ENCODE assay signal across 12 mouse cellular contexts in genomic region chr7:92105477-92105876, GRCm38 (mm10).
DNase-seq lines count a peak whose midpoint lies in the region; ATAC-seq and TF ChIP-seq lines count a peak whose summit lies in the region.
"Had no signal": no experiment of that assay in that cellular context is flagged by ENCODE, and none has a peak within 500 bp of the region (broad histone marks: within the 10 kb centered on the region; RNA-seq: fewer than 3 reads in every experiment).

No protein-coding gene starts in this region.

- H3K4me3 ChIP-seq in liver, postnatal 0 days (ENCODE audit: low read depth, low read length): no peak overlapping the region
- no peak overlapping the region for H3K4me3 ChIP-seq in liver, embryonic 11.5 days (ENCODE audit: low read depth, low read length)
- no peak overlapping the region for H3K4me3 ChIP-seq in forebrain, embryonic 16.5 days (replicated peaks; ENCODE audit: low read length)
- H3K4me3 ChIP-seq in neural tube, embryonic 14.5 days (ENCODE audit: low read depth, low read length): no peak overlapping the region

- DNase-seq in cerebellum, adult 9-10 months: peak; percentile 78
- no peak for DNase-seq in cerebellum, adult 11 months
- DNase-seq in liver, postnatal 0 days: no peak
- no peak for DNase-seq in liver, embryonic 11.5 days (ENCODE audit: low spot score)
- no peak for DNase-seq in right cerebral cortex, postnatal 4 days
- no peak for DNase-seq in natural killer cell, adult 2 months (ENCODE audit: low spot score in 2 of 2)
- DNase-seq: adrenal gland, adult 8-10 months; gastrocnemius, postnatal 10 days; kidney, adult 11 months; lung, postnatal 36 days had no signal

- H3K27me3 ChIP-seq in liver, postnatal 0 days (ENCODE audit: insufficient read depth, low read length): no peaks in the 10 kb centered on the region
- H3K27me3 ChIP-seq in liver, embryonic 11.5 days (replicated peaks; ENCODE audit: control insufficient read depth, insufficient read depth, low read length): no peaks in the 10 kb centered on the region
- H3K27me3 ChIP-seq in forebrain, embryonic 16.5 days (replicated peaks; ENCODE audit: control insufficient read depth, insufficient read depth, low read length): no peaks in the 10 kb centered on the region
- H3K27me3 ChIP-seq in neural tube, embryonic 14.5 days (ENCODE audit: control insufficient read depth, insufficient read depth, low read length): no peaks in the 10 kb centered on the region

- ATAC-seq in liver, postnatal 0 days: no peak
- no peak for ATAC-seq in liver, embryonic 11.5 days (replicated peaks; ENCODE audit: low FRiP score)
- peak; percentile 47 for ATAC-seq in forebrain, embryonic 16.5 days
- peak; percentile 41; the same call in 1 of the 2 replicates for ATAC-seq in neural tube, embryonic 14.5 days (ENCODE audit: low read depth)

- peak; percentile 52 for TF ChIP-seq CTCF in liver, postnatal 0 days (IDR thresholded peaks at IDR 0.05; ENCODE audit: low read depth)

- no peak for TF ChIP-seq EP300 in liver, postnatal 0 days (IDR thresholded peaks at IDR 0.05; ENCODE audit: low read depth)

- no peak overlapping the region for H3K27ac ChIP-seq in liver, postnatal 0 days (ENCODE audit: low read depth)
- no peak overlapping the region for H3K27ac ChIP-seq in liver, embryonic 11.5 days (ENCODE audit: low read depth, low read length)
- H3K27ac ChIP-seq in forebrain, embryonic 16.5 days (ENCODE audit: low read length): no peak overlapping the region
- H3K27ac ChIP-seq in neural tube, embryonic 14.5 days (ENCODE audit: low read depth, low read length): no peak overlapping the region

- 26% methylated on average over 2 of the region's 2 CpGs for WGBS in liver, postnatal 0 days (ENCODE audit: insufficient replicate concordance)
- 45% methylated on average over 2 of the region's 2 CpGs for WGBS in liver, embryonic 11.5 days
- WGBS in forebrain, embryonic 16.5 days: 46% methylated on average over 2 of the region's 2 CpGs
- 41% methylated on average over 2 of the region's 2 CpGs for WGBS in neural tube, embryonic 14.5 days

- no peaks in the 10 kb centered on the region for H3K9me3 ChIP-seq in liver, postnatal 0 days (ENCODE audit: low read length)
- H3K9me3 ChIP-seq in liver, embryonic 11.5 days (ENCODE audit: control insufficient read depth, low read length): no peaks in the 10 kb centered on the region
- H3K9me3 ChIP-seq in forebrain, embryonic 16.5 days (ENCODE audit: control insufficient read depth, low read length): no peaks in the 10 kb centered on the region
- no peaks in the 10 kb centered on the region for H3K9me3 ChIP-seq in neural tube, embryonic 14.5 days (ENCODE audit: control insufficient read depth, low read length)

- H3K36me3 ChIP-seq in liver, postnatal 0 days (replicated peaks; ENCODE audit: insufficient read depth, low read length): no peaks in the 10 kb centered on the region
- H3K36me3 ChIP-seq in liver, embryonic 11.5 days (ENCODE audit: control insufficient read depth, insufficient read depth, low read length): no peaks in the 10 kb centered on the region
- no peaks in the 10 kb centered on the region for H3K36me3 ChIP-seq in forebrain, embryonic 16.5 days (ENCODE audit: control insufficient read depth, insufficient read depth)
- no peaks in the 10 kb centered on the region for H3K36me3 ChIP-seq in neural tube, embryonic 14.5 days (ENCODE audit: control insufficient read depth, insufficient read depth, low read length)

- no peak overlapping the region for H3K4me2 ChIP-seq in liver, postnatal 0 days (ENCODE audit: low read depth, low read length)
- no peak overlapping the region for H3K4me2 ChIP-seq in liver, embryonic 11.5 days
- no peak overlapping the region for H3K4me2 ChIP-seq in forebrain, embryonic 16.5 days (ENCODE audit: low read length)
- no peak overlapping the region for H3K4me2 ChIP-seq in neural tube, embryonic 14.5 days (ENCODE audit: low read depth, low read length)

- H3K9ac ChIP-seq in liver, postnatal 0 days (replicated peaks): no peak overlapping the region
- no peak overlapping the region for H3K9ac ChIP-seq in liver, embryonic 11.5 days (ENCODE audit: low read depth, low read length)
- no peak overlapping the region for H3K9ac ChIP-seq in forebrain, embryonic 16.5 days (replicated peaks; ENCODE audit: low read depth, low read length)
- H3K9ac ChIP-seq in neural tube, embryonic 14.5 days (replicated peaks; ENCODE audit: low read depth, low read length): no peak overlapping the region

- H3K4me1 ChIP-seq in liver, postnatal 0 days (ENCODE audit: insufficient read depth): no peaks in the 10 kb centered on the region
- H3K4me1 ChIP-seq in liver, embryonic 11.5 days (replicated peaks; ENCODE audit: control insufficient read depth, insufficient read depth, low read length): no peaks in the 10 kb centered on the region
- H3K4me1 ChIP-seq in forebrain, embryonic 16.5 days (replicated peaks; ENCODE audit: control insufficient read depth, insufficient read depth, low read length): no peaks in the 10 kb centered on the region
- no peaks in the 10 kb centered on the region for H3K4me1 ChIP-seq in neural tube, embryonic 14.5 days (ENCODE audit: control insufficient read depth, insufficient read depth, low read length)

Comparison
In these comparisons a context has a peak if more than half of its experiments do, and no peak if none do; other contexts are left out.
1. ATAC-seq: peak in forebrain, embryonic 16.5 days (single experiment) and neural tube, embryonic 14.5 days (single experiment); none in liver, postnatal 0 days (single experiment) and liver, embryonic 11.5 days (single experiment).